Mouse (Mus musculus): ENCODE data around the gene Bola2.

DNA sequence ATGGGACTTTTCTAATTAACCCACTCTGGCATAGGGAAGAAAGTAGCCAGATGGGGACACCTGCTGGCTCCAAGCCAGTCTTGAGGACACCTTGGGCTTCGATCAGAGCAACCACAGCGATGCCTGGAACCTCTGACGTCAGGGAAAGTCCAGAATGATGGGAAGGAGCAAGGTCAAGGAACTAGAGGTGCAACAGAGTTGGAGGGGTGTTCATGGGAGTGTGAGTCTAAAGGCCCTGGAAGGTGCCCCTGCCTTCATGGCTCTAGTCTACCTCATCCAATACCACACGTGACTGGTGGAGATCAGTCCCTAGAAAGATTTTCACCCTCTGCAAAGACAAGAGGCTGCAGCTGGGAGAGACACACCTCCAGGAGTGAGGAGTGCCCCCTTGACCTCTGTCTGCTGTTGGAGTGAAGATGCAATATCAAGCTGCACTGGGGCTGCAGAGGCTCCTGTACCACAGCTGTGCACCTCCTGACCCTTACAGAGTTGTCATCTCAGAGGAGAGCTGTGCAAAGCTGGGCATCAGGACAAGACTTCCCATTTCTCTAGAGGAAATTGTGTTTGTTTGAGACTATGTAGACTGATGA, 18.5 kb upstream of the Bola2 start:
- TF ChIP-seq CTCF (IDR thresholded peaks at IDR 0.05; ENCODE audit: low read depth, low read length): no peak
- no peak for TF ChIP-seq POLR2A (IDR thresholded peaks at IDR 0.05; ENCODE audit: extremely low read depth, insufficient read depth, low read length)
